Mouse (Mus musculus) stomach, embryonic 14.5 days (tissue): ENCODE results near the gene Gm3285. TPM values are rescaled to one million over a fixed set of nuclear protein-coding genes. Genes with fewer than 3 reads are reported as not detected.

Experiments
- ATAC-seq: fragments of 200-750 bp; cut with Nextera tagmentation; 2 replicates; pipeline ENCODE4 v1.8.0; 2017; ENCODE audit warnings: low read depth, moderate TSS enrichment; ENCODE audit not compliant: insufficient number of reproducible peaks, insufficient read depth, low FRiP score
- H3K27ac ChIP-seq: fragments of 300-500 bp; sonication (generic); 2 replicates; pipeline ENCODE4 v1.5.1; 2014; ENCODE audit warnings: mild to moderate bottlenecking, low read length, moderate library complexity, mixed read lengths
- H3K27me3 ChIP-seq: fragments of 300-500 bp; sonication (generic); 2 replicates; pipeline ENCODE4 v1.6.1; 2014; ENCODE audit warnings: low read length, control low read depth, mixed read lengths; ENCODE audit not compliant: control insufficient read depth, insufficient read depth
- H3K36me3 ChIP-seq: fragments of 300-500 bp; sonication (generic); 2 replicates; pipeline ENCODE4 v1.6.1; 2014; ENCODE audit warnings: mild to moderate bottlenecking, control low read depth, low read length, moderate library complexity, mixed read lengths; ENCODE audit not compliant: control insufficient read depth, insufficient read depth
- H3K4me1 ChIP-seq: fragments of 300-500 bp; sonication (generic); 2 replicates; pipeline ENCODE4 v1.6.1; 2014; ENCODE audit warnings: low read length, control low read depth, mixed read lengths; ENCODE audit not compliant: control insufficient read depth, insufficient read depth
- H3K4me2 ChIP-seq: fragments of 300-500 bp; sonication (generic); replicated peaks from 2 replicates; pipeline ENCODE4 v1.6.1; 2014; ENCODE audit warnings: low read depth, low read length, control low read depth
- H3K4me3 ChIP-seq: fragments of 300-500 bp; sonication (generic); 2 replicates; pipeline ENCODE4 v1.5.1; 2014; ENCODE audit warnings: low read depth, low read length, control low read depth
- H3K9ac ChIP-seq: fragments of 300-500 bp; sonication (generic); replicated peaks from 2 replicates; pipeline ENCODE4 v1.6.1; 2014; ENCODE audit warnings: low read depth, mild to moderate bottlenecking, control low read depth, low read length, moderate library complexity, mixed read lengths
- H3K9me3 ChIP-seq: fragments of 300-500 bp; sonication (generic); 2 replicates; pipeline ENCODE4 v1.6.1; 2016; ENCODE audit warnings: low read depth, low read length, control low read depth; ENCODE audit not compliant: control insufficient read depth
- WGBS: fragments of 180-500 bp; shearing (Covaris S2); extraction: QIAGEN DNeasy Blood & Tissue Kit; methylation state at CpG from one replicate; pipeline ENCODE4 v1.1.7; 2014; 5-methylcytosine and 5-hydroxymethylcytosine counted together
- polyA plus RNA-seq: library from polyadenylated mRNA; unstranded; fragments of >200 nt; fragmentation: Nextera tagmentation; extraction: Ambion mirVana; gene quantifications from 2 replicates; pipeline ENCODE4 v1.2.1, GENCODE M21; 2014

Gm3285 gene
- polyA plus RNA-seq, 1 experiment from 2014 or later, result not detected

GRCm38 (mm10) chr10:77846961-77847360 lies 14.8 kb upstream of the Gm3285 start:
- Histone ChIP-seq H3K4me1 (no peaks in the 10 kb centered on the region), H3K9me3 (peaks cover 6% of the 10 kb centered on the region; the same call in 1 of the 2 replicates), H3K4me3 (no peak overlapping the region), H3K4me2 (no peak overlapping the region), H3K27me3 (no peaks in the 10 kb centered on the region), H3K9ac (no peak overlapping the region), H3K36me3 (no peaks in the 10 kb centered on the region), H3K27ac (no peak overlapping the region)
- WGBS, result 35% methylated on average over 2 of the region's 2 CpGs
- ATAC-seq, result no peak

GRCm38 (mm10) chr10:77847538-77847937 lies 14.2 kb upstream of the Gm3285 start:
- Histone ChIP-seq H3K27ac (no peak overlapping the region), H3K4me1 (no peaks in the 10 kb centered on the region), H3K9ac (no peak overlapping the region), H3K4me2 (no peak overlapping the region), H3K36me3 (no peaks in the 10 kb centered on the region), H3K27me3 (no peaks in the 10 kb centered on the region), H3K9me3 (peaks cover 6% of the 10 kb centered on the region; the same call in 1 of the 2 replicates), H3K4me3 (no peak overlapping the region)
- ATAC-seq, result no peak
- 85% methylated on average over 2 of the region's 2 CpGs for WGBS

GRCm38 (mm10) chr10:77852559-77852958 lies 9.2 kb upstream of the Gm3285 start, which contains the start of gene Gm10318:
Gm10318 (plus strand) TSS chr10:77852859.
- Histone ChIP-seq H3K9me3 (no peaks in the 10 kb centered on the region), H3K4me1 (no peaks in the 10 kb centered on the region), H3K4me3 (no peak within 1 kb of the TSS), H3K4me2 (no peak within 1 kb of the TSS), H3K27ac (no peak within 1 kb of the TSS), H3K36me3 (no peaks in the 10 kb centered on the region), H3K27me3 (no peaks in the 10 kb centered on the region), H3K9ac (no peak within 1 kb of the TSS)
- WGBS, result 63% methylated on average over 9 of the region's 9 CpGs
- ATAC-seq, result no peak

GRCm38 (mm10) chr10:77864067-77864761 lies 2.4 kb downstream of the Gm3285 start:
- 30% methylated on average over 14 of the region's 14 CpGs for WGBS
- Histone ChIP-seq H3K4me1 (0 out of 2 replicates have a peak, but pooled peaks cover 2% of the 10 kb centered on the region), H3K36me3 (no peaks in the 10 kb centered on the region), H3K27ac (no peak overlapping the region; the same call in 1 of the 2 replicates), H3K9me3 (no peaks in the 10 kb centered on the region), H3K4me3 (peak overlapping the region; percentile 3; the same call in 1 of the 2 replicates), H3K9ac (no peak overlapping the region), H3K27me3 (no peaks in the 10 kb centered on the region), H3K4me2 (peak overlapping the region; percentile 31)
- ATAC-seq, result peak; percentile 89

GRCm38 (mm10) chr10:77864762-77865143 lies 3.0 kb downstream of the Gm3285 start:
- Histone ChIP-seq H3K4me1 (0 out of 2 replicates have a peak, but pooled peaks cover 2% of the 10 kb centered on the region), H3K27me3 (no peaks in the 10 kb centered on the region), H3K9me3 (no peaks in the 10 kb centered on the region), H3K4me3 (peak overlapping the region; percentile 3; the same call in 1 of the 2 replicates), H3K27ac (no peak overlapping the region), H3K9ac (no peak overlapping the region), H3K4me2 (peak overlapping the region; percentile 31), H3K36me3 (no peaks in the 10 kb centered on the region)
- ATAC-seq, result peak; percentile 2; the same call in 1 of the 2 replicates
- 34% methylated on average over 11 of the region's 11 CpGs for WGBS

- Histone ChIP-seq H3K9me3 (no peaks in the 10 kb centered on the region), H3K9ac (no peak overlapping the region)
- 25% methylated on average over 1 of the region's 1 CpGs for WGBS
Observed at GRCm38 (mm10) chr10:77867546-77867945, 5.8 kb downstream of the Gm3285 start.

GRCm38 (mm10) chr10:77869651-77870050 lies 7.9 kb downstream of the Gm3285 start:
- Histone ChIP-seq H3K4me1 (no peaks in the 10 kb centered on the region), H3K4me3 (no peak overlapping the region), H3K9ac (no peak overlapping the region), H3K27ac (no peak overlapping the region), H3K4me2 (no peak overlapping the region), H3K27me3 (no peaks in the 10 kb centered on the region), H3K9me3 (no peaks in the 10 kb centered on the region), H3K36me3 (no peaks in the 10 kb centered on the region)
- no peak for ATAC-seq
- 88% methylated on average over 7 of the region's 7 CpGs for WGBS

More at GRCm38 (mm10) chr10:77867546-77867945, 5.8 kb downstream of the Gm3285 start:
- no peak for ATAC-seq
- no peak overlapping the region for H3K4me3 ChIP-seq
- H3K4me2 ChIP-seq, result no peak overlapping the region
- no peaks in the 10 kb centered on the region for H3K27me3 ChIP-seq
- 0 out of 2 replicates have a peak, but pooled peaks cover 2% of the 10 kb centered on the region for H3K4me1 ChIP-seq
- H3K27ac ChIP-seq, result no peak overlapping the region
- no peaks in the 10 kb centered on the region for H3K36me3 ChIP-seq

- no peaks in the 10 kb centered on the region for H3K27me3 ChIP-seq
- H3K9ac ChIP-seq, result no peak overlapping the region
- no peaks in the 10 kb centered on the region for H3K36me3 ChIP-seq
- H3K9me3 ChIP-seq, result no peaks in the 10 kb centered on the region
- no peak overlapping the region for H3K4me3 ChIP-seq
- no peaks in the 10 kb centered on the region for H3K4me1 ChIP-seq
- ATAC-seq, result no peak
- no peak overlapping the region for H3K4me2 ChIP-seq
- 68% methylated on average over 6 of the region's 6 CpGs for WGBS
- no peak overlapping the region for H3K27ac ChIP-seq
Observed at GRCm38 (mm10) chr10:77878985-77879384, 17.2 kb downstream of the Gm3285 start.
